Mouse (Mus musculus) v-Abl transformed pro-B cells (cell line): ENCODE results near the gene Ehbp1.

Experiments used
- in situ Hi-C, 2 experiments: fragments of 400-800 bp; cut with MboI; formaldehyde crosslinking; loops; one replicate each; pipeline ENCODE4 v1.15.1; 2025; ENCODE audit not compliant: unreplicated experiment in 2 of 2

The Ehbp1 gene

GRCm38 (mm10) chr11:22342242-22343207, at the start of gene Ehbp1:
Ehbp1 (minus strand) TSS chr11:22342292.
- in situ Hi-C loops = no loop called here

- in situ Hi-C loops = no loop called here
These were observed 45.5 kb upstream of the Ehbp1 start for GRCm38 (mm10) chr11:22387472-22388098.

- in situ Hi-C loops = no loop called here
These were observed 41.4 kb upstream of the Ehbp1 start for GRCm38 (mm10) chr11:22383532-22383931.

GRCm38 (mm10) chr11:22374811-22375210, 32.7 kb upstream of the Ehbp1 start:
- in situ Hi-C loops = no loop called here

- in situ Hi-C loops = no loop called here
These were observed 31.2 kb upstream of the Ehbp1 start for GRCm38 (mm10) chr11:22373290-22373674.

GRCm38 (mm10) chr11:22372609-22373289, 30.7 kb upstream of the Ehbp1 start:
- in situ Hi-C loops = no loop called here

- in situ Hi-C loops = no loop called here
These were observed 27.7 kb upstream of the Ehbp1 start for GRCm38 (mm10) chr11:22369841-22370240.

- in situ Hi-C loops = no loop called here
These were observed 26.5 kb upstream of the Ehbp1 start for GRCm38 (mm10) chr11:22368621-22369020.

- in situ Hi-C loops = no loop called here
These were observed 24.4 kb upstream of the Ehbp1 start for GRCm38 (mm10) chr11:22366486-22366885.

GRCm38 (mm10) chr11:22353962-22354621, 12.0 kb upstream of the Ehbp1 start:
- in situ Hi-C loops = no loop called here

GRCm38 (mm10) chr11:22349945-22350344, 7.9 kb upstream of the Ehbp1 start:
- in situ Hi-C loops = no loop called here

- in situ Hi-C loops = no loop called here
These were observed 6.4 kb upstream of the Ehbp1 start for GRCm38 (mm10) chr11:22348536-22348910.

GRCm38 (mm10) chr11:22347651-22348535, 5.8 kb upstream of the Ehbp1 start:
- in situ Hi-C loops = no loop called here

GRCm38 (mm10) chr11:22327302-22327910, 14.7 kb downstream of the Ehbp1 start:
- in situ Hi-C loops = no loop called here

GRCm38 (mm10) chr11:22317824-22318411, 24.2 kb downstream of the Ehbp1 start:
- in situ Hi-C loops = no loop called here

- in situ Hi-C loops = no loop called here
These were observed 26.3 kb downstream of the Ehbp1 start for GRCm38 (mm10) chr11:22315801-22316200.

- in situ Hi-C loops = no loop called here
These were observed 40.9 kb downstream of the Ehbp1 start for GRCm38 (mm10) chr11:22301164-22301563.

GRCm38 (mm10) chr11:22289164-22289563, 52.9 kb downstream of the Ehbp1 start:
- in situ Hi-C loops = no loop called here

GRCm38 (mm10) chr11:22287513-22287900, 54.6 kb downstream of the Ehbp1 start:
- in situ Hi-C loops = no loop called here
